Mouse (Mus musculus) CH12.LX (cell line): Measurements from ENCODE around the gene Fam92b. TPM values are rescaled to one million over a fixed set of nuclear protein-coding genes. Genes with fewer than 3 reads are reported as not detected.

Experiments used
- DNase-seq: peaks from one replicate; pipeline ENCODE4 v3.0.0-alpha.2; 2013; ENCODE audit errors: extremely low read depth
- H3K27ac ChIP-seq: 2 replicates; pipeline ENCODE4 v1.5.1; 2012; ENCODE audit warnings: low read depth, mild to moderate bottlenecking, control low read depth, moderate library complexity; ENCODE audit not compliant: insufficient read depth
- H3K27me3 ChIP-seq: replicated peaks from 2 replicates; pipeline ENCODE3; 2012; ENCODE audit warnings: inconsistent platforms
- H3K36me3 ChIP-seq, 2 experiments: replicated peaks in 1 of 2; 2 replicates each; pipeline versions ENCODE3 to v1.6.1; 2012; ENCODE audit warnings: inconsistent platforms in 1 of 2, low read length in 1 of 2, mild to moderate bottlenecking in 1 of 2, mixed read lengths in 1 of 2, moderate library complexity in 1 of 2; ENCODE audit not compliant: control insufficient read depth in 1 of 2, insufficient read depth in 1 of 2
- H3K4me1 ChIP-seq, 2 experiments: 2 replicates each; pipeline ENCODE4 v1.6.1; 2012; ENCODE audit warnings: inconsistent platforms in 1 of 2, moderate library complexity in 1 of 2; ENCODE audit not compliant: insufficient read depth in 2 of 2, control insufficient read depth in 1 of 2
- H3K4me2 ChIP-seq: 2 replicates; pipeline ENCODE4 v1.6.1; 2012; ENCODE audit warnings: low read depth, mild to moderate bottlenecking, control low read depth; ENCODE audit not compliant: poor library complexity, insufficient read depth, severe bottlenecking
- H3K4me3 ChIP-seq, 3 experiments: fragments of 150-350 bp in 1 of 3; sonication (generic) in 1 of 3; replicated peaks in 1 of 3; 2 replicates each; pipeline versions ENCODE3 to v1.5.1; 2011 to 2012; ENCODE audit warnings: low read depth in 2 of 3, low read length in 2 of 3, mild to moderate bottlenecking in 2 of 3, moderate library complexity in 2 of 3, control low read depth in 1 of 3, improper control_type of control experiment in 1 of 3, inconsistent platforms in 1 of 3, mixed read lengths in 1 of 3; ENCODE audit not compliant: poor library complexity in 1 of 3
- H3K79me2 ChIP-seq: replicated peaks from 2 replicates; pipeline ENCODE4 v1.6.1; 2012; ENCODE audit warnings: mild to moderate bottlenecking, moderate library complexity; ENCODE audit not compliant: control insufficient read depth, poor library complexity, insufficient read depth, severe bottlenecking; ENCODE audit errors: extremely low read depth
- H3K9ac ChIP-seq: 2 replicates; pipeline ENCODE4 v1.6.1; 2012; ENCODE audit warnings: low read depth, mild to moderate bottlenecking, control low read depth, moderate library complexity; ENCODE audit not compliant: insufficient read depth
- H3K9me3 ChIP-seq: replicated peaks from 2 replicates; pipeline ENCODE3; 2012; ENCODE audit warnings: low read length, inconsistent platforms, mixed read lengths
- CHD2 ChIP-seq: IDR thresholded peaks from 2 replicates; pipeline ENCODE4 v1.6.1; 2011; ENCODE audit warnings: low read length, improper control_type of control experiment
- CTCF ChIP-seq, 2 experiments: IDR thresholded peaks in 1 of 2; conservative IDR thresholded peaks in 1 of 2; 2 replicates each; pipeline ENCODE4 v1.5.1; 2011 to 2012; ENCODE audit warnings: low read depth in 2 of 2, low read length in 2 of 2, improper control_type of control experiment in 1 of 2, inconsistent platforms in 1 of 2, mild to moderate bottlenecking in 1 of 2, moderate library complexity in 1 of 2
- E2F4 ChIP-seq: IDR thresholded peaks from 2 replicates; pipeline ENCODE4 v1.6.1; 2011; ENCODE audit warnings: low read depth, low read length, improper control_type of control experiment; ENCODE audit not compliant: insufficient replicate concordance
- ELF1 ChIP-seq: IDR thresholded peaks from 2 replicates; pipeline ENCODE4 v1.6.1; 2014; ENCODE audit warnings: low read depth, mild to moderate bottlenecking, inconsistent platforms, low read length, improper control_type of control experiment
- ETS1 ChIP-seq: conservative IDR thresholded peaks from 2 replicates; pipeline ENCODE4 v1.6.1; 2012; ENCODE audit warnings: low read depth, mild to moderate bottlenecking, inconsistent platforms, low read length, improper control_type of control experiment, moderate library complexity
- IRF4 ChIP-seq: IDR thresholded peaks from 2 replicates; pipeline ENCODE4 v1.6.1; 2014; ENCODE audit warnings: low read depth, mild to moderate bottlenecking, inconsistent platforms, low read length, improper control_type of control experiment
- JUN ChIP-seq: IDR thresholded peaks from 2 replicates; pipeline ENCODE4 v1.6.1; 2011; ENCODE audit warnings: low read depth, mild to moderate bottlenecking, low read length, improper control_type of control experiment, moderate library complexity; ENCODE audit not compliant: insufficient read depth
- MAFK ChIP-seq: IDR thresholded peaks from 2 replicates; pipeline ENCODE4 v1.6.1; 2011; ENCODE audit warnings: low read length, improper control_type of control experiment; ENCODE audit not compliant: insufficient replicate concordance
- MAZ ChIP-seq: IDR thresholded peaks from 2 replicates; pipeline ENCODE4 v1.6.1; 2012; ENCODE audit warnings: low read depth, mild to moderate bottlenecking, inconsistent platforms, low read length, improper control_type of control experiment, moderate library complexity
- PAX5 ChIP-seq: IDR thresholded peaks from 2 replicates; pipeline ENCODE4 v1.6.1; 2012; ENCODE audit warnings: low read length, inconsistent platforms, mixed read lengths
- POLR2A ChIP-seq: IDR thresholded peaks from 2 replicates; pipeline ENCODE4 v1.6.1; 2011; ENCODE audit warnings: low read depth, mild to moderate bottlenecking, improper control_type of control experiment, low read length
- SIN3A ChIP-seq: IDR thresholded peaks from 2 replicates; pipeline ENCODE4 v1.6.1; 2012; ENCODE audit warnings: low read length, improper control_type of control experiment, inconsistent platforms
- TCF12 ChIP-seq: IDR thresholded peaks from 2 replicates; pipeline ENCODE4 v1.6.1; 2014; ENCODE audit warnings: low read depth, mild to moderate bottlenecking, inconsistent platforms, low read length, improper control_type of control experiment
- UBTF ChIP-seq: IDR thresholded peaks from 2 replicates; pipeline ENCODE4 v1.6.1; 2012; ENCODE audit warnings: low read depth, mild to moderate bottlenecking, inconsistent platforms, low read length, improper control_type of control experiment, moderate library complexity
- ZC3H11A ChIP-seq: IDR thresholded peaks from 2 replicates; pipeline ENCODE4 v1.6.1; 2012; ENCODE audit warnings: low read depth, mild to moderate bottlenecking, inconsistent platforms, low read length, improper control_type of control experiment
- ZMIZ1 ChIP-seq: IDR thresholded peaks from 2 replicates; pipeline ENCODE4 v1.6.1; 2012; ENCODE audit warnings: low read depth, mild to moderate bottlenecking, inconsistent platforms, low read length, improper control_type of control experiment
- ZNF384 ChIP-seq: IDR thresholded peaks from 2 replicates; pipeline ENCODE4 v1.6.1; 2012; ENCODE audit warnings: low read depth, low read length, improper control_type of control experiment, inconsistent platforms
- dilution Hi-C: fragments of 300-500 bp; cut with MboI; formaldehyde crosslinking; loops from 2 replicates; pipeline ENCODE4 v1.14.3; 2020; ENCODE audit warnings: low sequenced_read_pairs; ENCODE audit not compliant: extremely low pct_unique_long_range_greater_than_20kb, extremely low pct_ligation_motif_present
- in situ Hi-C: fragments of 300-500 bp; cut with MboI; formaldehyde crosslinking; loops from 3 replicates; pipeline ENCODE4 v1.14.3; 2019; ENCODE audit warnings: low sequenced_read_pairs, low pct_ligation_motif_present, low pct_unique_long_range_greater_than_20kb, mixed read lengths
- polyA plus RNA-seq: library from polyadenylated mRNA; unstranded; fragments of >175 nt; gene quantifications from 2 replicates; pipeline ENCODE4 v1.2.1, GENCODE M21; 2012; ENCODE audit warnings: low read depth; ENCODE audit not compliant: insufficient read length
- total RNA-seq, 2 experiments: library from RNA; depleted of rRNA; stranded (reverse); fragments of 300-350 nt in 1 of 2; fragments of >200 nt in 1 of 2; gene quantifications; 2 replicates each; pipeline ENCODE4 v1.2.3; 2012 to 2014

Fam92b gene
- total and polyA plus RNA-seq, 3 experiments = not detected

DNA sequence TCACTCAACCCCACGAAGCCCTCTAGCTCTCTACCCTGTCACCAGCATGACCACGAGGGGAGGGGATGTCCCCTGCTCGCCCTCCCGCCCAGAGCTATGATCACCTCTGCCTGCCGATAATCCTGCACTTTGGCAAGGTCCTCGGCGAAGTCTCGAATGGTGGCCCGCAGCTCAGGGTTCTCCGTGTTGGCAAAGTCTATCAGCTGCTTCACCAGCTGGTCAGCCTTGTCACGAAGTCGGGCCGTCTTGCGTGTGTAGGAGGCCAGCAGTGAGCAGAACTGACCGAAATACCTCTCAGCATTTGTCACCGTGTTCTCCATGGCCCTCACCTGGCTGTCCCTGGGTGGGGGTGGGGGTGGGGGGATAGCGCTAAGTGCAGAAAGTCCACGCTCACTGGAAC, 2.7 kb downstream of the Fam92b start:
- Histone ChIP-seq H3K27ac (no peak overlapping the region), H3K4me1 (peaks cover 12 to 48% of the 10 kb centered on the region in 2 experiments)
- TF ChIP-seq ETS1 (no peak), ZC3H11A (no peak)
- TF ChIP-seq, all 38 proteins: peak for 0
- no peak overlapping the region for H3K9ac ChIP-seq
- in situ Hi-C loops (no loop called here), dilution Hi-C loops (no loop called here)
- no peak overlapping the region for H3K4me3 ChIP-seq
- peaks cover 7% of the 10 kb centered on the region for H3K9me3 ChIP-seq
- DNase-seq = no peak
- H3K79me2 ChIP-seq = no peaks in the 10 kb centered on the region
- H3K27me3 ChIP-seq = peaks cover 59% of the 10 kb centered on the region
- H3K36me3 ChIP-seq = no peaks in the 10 kb centered on the region
- no peak overlapping the region for H3K4me2 ChIP-seq

DNA sequence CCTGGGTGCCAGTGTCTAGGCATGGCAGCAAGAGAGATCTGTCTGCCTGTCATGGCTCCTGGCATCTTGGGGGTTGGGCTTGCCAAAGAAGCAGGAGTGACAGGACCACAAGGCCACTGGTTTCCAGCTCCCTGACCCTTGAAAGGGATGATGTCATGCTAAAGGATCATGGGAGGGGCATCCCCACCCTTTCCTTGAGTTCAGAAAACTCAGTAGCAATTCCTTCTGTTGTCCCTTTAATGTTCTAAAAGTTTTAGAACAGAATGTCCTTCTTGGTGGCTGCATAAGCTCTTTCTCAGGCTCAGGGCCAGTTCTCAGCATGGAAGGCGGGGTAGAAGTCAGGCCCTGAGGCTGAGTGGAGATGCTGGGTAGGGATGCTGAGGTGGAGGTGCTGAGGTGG, 4.1 kb downstream of the Fam92b start:
- Histone ChIP-seq H3K27me3 (peaks cover 74% of the 10 kb centered on the region), H3K9ac (no peak overlapping the region), H3K4me2 (no peak overlapping the region), H3K36me3 (no peaks in the 10 kb centered on the region), H3K9me3 (peaks cover 7% of the 10 kb centered on the region), H3K27ac (no peak overlapping the region), H3K4me3 (no peak overlapping the region), H3K79me2 (no peaks in the 10 kb centered on the region), H3K4me1 (peaks cover 11 to 36% of the 10 kb centered on the region in 2 experiments)
- DNase-seq = no peak
- in situ Hi-C loops = no loop called here
- no peak for TF ChIP-seq ZNF384
- no peak for TF ChIP-seq CTCF (conservative IDR thresholded peaks at IDR 0.05 in 1 of 2, IDR thresholded peaks at IDR 0.05 in 1 of 2; ENCODE audit: low read depth in 2 of 2, low read length in 2 of 2)
- TF ChIP-seq UBTF = no peak
- TF ChIP-seq PAX5 = no peak
- TF ChIP-seq IRF4 = no peak
- TF ChIP-seq JUN = no peak
- TF ChIP-seq SIN3A = no peak
- no peak for TF ChIP-seq E2F4
- TF ChIP-seq MAZ = no peak
- no peak for TF ChIP-seq MAFK
- no peak for TF ChIP-seq CHD2
- TF ChIP-seq TCF12 = no peak
- TF ChIP-seq POLR2A = no peak
- TF ChIP-seq ZMIZ1 = no peak
- TF ChIP-seq ELF1 = no peak
- dilution Hi-C loops = no loop called here
